Mouse (Mus musculus) testis, postnatal 14 days (tissue): ENCODE data around the gene Myl6b.

Source experiments
- DNase-seq: peaks from one replicate; pipeline ENCODE4 v3.0.0; 2021; ENCODE audit warnings: low spot score

The Myl6b gene

GRCm38 (mm10) chr10:128498590-128498989, at the start of gene Myl6b:
TSS of gene Myl6b (minus strand) at chr10:128498685.
- DNase-seq, result peak; percentile 95

GRCm38 (mm10) chr10:128547361-128548032, 49.0 kb upstream of the Myl6b start, which contains the start of gene Zc3h10:
TSS of gene Zc3h10 (minus strand) at chr10:128547774.
- DNase-seq, result peak; percentile 96

GRCm38 (mm10) chr10:128546787-128547186, 48.3 kb upstream of the Myl6b start:
- DNase-seq, result no peak

GRCm38 (mm10) chr10:128546361-128546760, 47.9 kb upstream of the Myl6b start:
- DNase-seq, result no peak

- no peak for DNase-seq
These were observed 47.0 kb upstream of the Myl6b start for GRCm38 (mm10) chr10:128545570-128545898.

- DNase-seq, result no peak
These were observed 46.4 kb upstream of the Myl6b start for GRCm38 (mm10) chr10:128544674-128545569.

- no peak for DNase-seq
These were observed 45.7 kb upstream of the Myl6b start for GRCm38 (mm10) chr10:128544151-128544657.

DNA sequence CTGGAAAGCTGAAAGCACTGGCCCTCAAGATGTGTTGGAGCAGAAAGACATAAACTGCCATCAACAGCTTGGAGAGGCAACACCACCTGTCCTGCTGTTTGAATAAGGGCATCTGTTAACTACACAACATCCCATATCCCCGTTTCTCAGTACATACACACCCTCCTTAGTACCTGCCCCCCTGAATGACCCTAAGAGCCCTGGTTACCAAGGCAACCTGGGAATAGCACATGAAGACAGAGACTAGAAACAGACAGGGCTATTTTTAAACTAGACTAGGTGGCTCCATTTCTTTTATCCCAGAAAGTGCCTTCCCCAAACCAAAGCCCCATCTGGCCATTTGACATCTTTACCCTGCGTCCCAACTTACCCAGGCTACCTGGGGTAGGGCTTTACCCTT, 44.6 kb upstream of the Myl6b start:
- no peak for DNase-seq

- DNase-seq, result no peak
These were observed 39.9 kb upstream of the Myl6b start for GRCm38 (mm10) chr10:128538340-128538870.

GRCm38 (mm10) chr10:128536266-128536940, 37.9 kb upstream of the Myl6b start:
- peak; percentile 75 for DNase-seq

- DNase-seq, result no peak
These were observed 37.3 kb upstream of the Myl6b start for GRCm38 (mm10) chr10:128535624-128536265.

GRCm38 (mm10) chr10:128535206-128535605, 36.7 kb upstream of the Myl6b start:
- DNase-seq, result no peak

- no peak for DNase-seq
These were observed 28.2 kb upstream of the Myl6b start for GRCm38 (mm10) chr10:128526366-128527356.

- DNase-seq, result peak; percentile 91
These were observed 27.3 kb upstream of the Myl6b start, which contains the start of gene Esyt1 for GRCm38 (mm10) chr10:128525671-128526308. TSS of gene Esyt1 (minus strand) at chr10:128525871.

DNA sequence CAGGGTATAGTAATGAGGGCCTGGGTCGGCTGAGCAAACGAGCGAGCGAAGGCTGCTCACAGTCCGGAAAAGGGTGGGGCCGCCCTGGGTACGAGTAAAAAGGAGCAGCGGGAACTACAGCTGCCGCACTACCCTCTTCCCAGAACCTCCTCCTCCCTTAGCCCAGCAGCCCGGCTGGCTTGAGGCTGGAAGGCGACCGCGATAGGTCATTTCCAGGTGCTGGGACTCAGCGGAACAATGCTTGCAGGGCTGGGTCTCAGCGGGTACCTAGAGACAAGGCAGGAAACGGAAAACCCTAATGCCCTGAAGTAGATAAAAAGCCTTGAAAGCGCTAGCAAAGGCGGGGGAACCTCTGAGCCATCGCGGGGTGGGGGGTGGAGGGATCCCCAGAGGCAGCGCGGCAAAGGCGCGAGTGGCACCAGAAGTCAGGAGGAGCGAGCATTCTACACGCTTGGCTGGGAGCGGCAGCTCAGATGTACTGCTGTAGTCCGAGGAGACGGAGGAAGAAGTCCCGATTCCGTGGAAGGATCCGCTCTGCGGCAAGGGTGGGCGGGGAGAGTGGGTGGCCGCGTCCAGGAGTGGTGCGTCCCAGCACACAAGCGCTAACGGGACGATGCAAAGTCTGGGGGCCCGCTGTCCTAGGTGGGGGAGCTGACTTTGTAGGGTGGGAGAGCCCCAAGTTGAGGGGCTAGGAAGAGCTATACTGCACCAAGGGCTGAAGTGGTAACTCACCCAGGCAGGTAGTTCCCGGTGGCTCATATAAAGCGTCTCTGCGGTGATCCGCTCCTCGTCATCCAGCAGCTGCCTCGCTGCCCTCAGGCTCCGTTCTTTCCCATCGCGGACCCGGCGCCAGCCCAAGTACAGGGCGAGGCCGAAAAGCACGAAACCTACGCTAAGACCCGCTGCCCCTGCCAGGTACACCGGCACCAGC, 26.5 kb upstream of the Myl6b start:
- no peak for DNase-seq

DNA sequence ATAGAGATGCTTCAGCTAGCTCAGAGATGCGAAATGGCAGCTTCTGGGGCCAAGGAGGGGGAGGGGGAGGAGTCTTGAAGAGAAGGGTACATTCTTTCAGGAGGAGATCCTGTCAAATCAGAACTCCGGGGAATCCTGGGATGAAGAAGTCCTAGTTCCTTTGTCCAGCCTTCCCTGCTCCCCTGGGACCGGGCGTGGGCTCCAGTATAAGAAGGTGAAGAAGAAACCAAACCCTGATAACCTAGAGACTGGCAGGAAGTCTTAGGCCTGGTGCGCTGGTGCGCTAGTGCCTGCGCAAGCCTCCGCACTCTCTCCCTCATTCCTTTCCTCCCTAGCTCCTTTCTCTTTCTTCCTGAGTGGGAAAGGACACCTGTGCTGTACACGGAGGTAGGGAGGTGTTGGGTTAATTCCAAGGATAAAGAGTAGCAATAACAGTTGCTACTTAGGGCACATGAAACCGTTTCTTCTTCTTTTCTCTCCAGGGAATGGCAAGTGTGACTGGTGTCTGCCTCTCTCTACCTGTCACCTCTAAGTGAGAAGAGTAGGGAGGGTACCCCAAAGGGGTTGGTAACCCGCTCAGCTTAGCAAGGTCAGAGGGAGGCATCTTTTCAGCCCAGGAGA, 25.7 kb upstream of the Myl6b start:
- no peak for DNase-seq

DNA sequence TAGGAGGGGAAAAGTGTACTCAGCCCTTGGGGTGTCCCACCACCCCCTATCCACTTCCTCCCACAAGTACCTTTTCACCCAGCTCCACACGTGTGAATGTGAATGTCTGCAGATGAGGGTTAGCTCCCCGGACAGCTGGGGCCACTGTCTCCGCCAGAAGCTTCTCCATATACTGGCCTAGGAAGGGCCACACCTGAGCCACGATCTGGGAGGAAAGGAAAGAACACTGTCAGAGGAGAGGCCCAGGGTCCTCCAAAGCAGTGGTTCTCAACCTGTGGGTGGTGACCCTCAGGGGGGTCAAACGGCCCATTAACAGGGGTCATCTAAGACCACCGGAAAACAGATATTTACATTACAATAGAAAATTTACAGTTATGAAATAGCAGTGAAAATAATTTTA, 23.9 kb upstream of the Myl6b start:
- no peak for DNase-seq

DNA sequence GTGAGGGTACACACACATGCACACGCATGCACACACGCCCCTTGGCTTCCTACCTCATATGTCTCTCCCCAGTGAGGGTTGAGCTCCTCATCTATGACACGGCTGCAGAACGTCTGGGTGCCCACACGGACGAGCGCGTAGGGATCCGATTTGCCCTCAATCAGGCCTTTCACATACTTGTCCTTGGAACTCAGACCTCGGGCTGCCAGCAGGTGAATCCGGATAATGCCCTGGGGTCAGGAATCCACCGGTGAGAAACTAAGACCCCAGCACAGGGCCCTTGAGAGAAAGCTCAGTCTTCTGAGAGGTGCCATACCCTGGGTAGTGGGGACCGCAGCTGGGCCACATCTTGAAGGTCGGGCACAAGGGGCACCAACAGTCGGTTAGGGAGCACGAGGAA, 22.1 kb upstream of the Myl6b start:
- no peak for DNase-seq
